Mouse (Mus musculus) gastrocnemius, postnatal 25 days (tissue): Measurements from ENCODE around the gene Draxin. TPM values are rescaled to one million over a fixed set of nuclear protein-coding genes. Genes with fewer than 3 reads are reported as not detected.
"Not testable (repeated sequence)": the region's sequence is repeated elsewhere in the genome, so short reads cannot be mapped to it uniquely, and the experiment has no call there.

Experiments used
- DNase-seq: peaks from one replicate; pipeline ENCODE4 v3.0.0; 2022
- long read RNA-seq, 2 experiments: library from polyadenylated mRNA; stranded (forward); transcript quantifications; one replicate each; pipeline ENCODE4 v2.0.0; 2021
- total RNA-seq, 2 experiments: library from RNA; stranded (reverse); gene quantifications; 1 replicate in 1 of 2; 2 replicates in 1 of 2; pipeline ENCODE4 v1.2.3; 2021

Draxin gene
- not detected for total RNA-seq
- long read RNA-seq, experiment 1, result 0 reads
- long read RNA-seq, experiment 2, result 0 reads

- no peak for DNase-seq
Measured at GRCm38 (mm10) chr4:148130561-148131413, at the start of gene Draxin. Gene Draxin, minus strand, starts transcription at chr4:148130698.

GRCm38 (mm10) chr4:148177716-148178115 is 47.2 kb upstream of the Draxin start:
- no peak for DNase-seq

GRCm38 (mm10) chr4:148176603-148177002 is 46.1 kb upstream of the Draxin start:
- not testable (repeated sequence) for DNase-seq

- no peak for DNase-seq
Measured at GRCm38 (mm10) chr4:148174495-148174862, 44.0 kb upstream of the Draxin start.

GRCm38 (mm10) chr4:148173811-148174494 is 43.5 kb upstream of the Draxin start:
- DNase-seq, result no peak

GRCm38 (mm10) chr4:148171261-148171660 is 40.8 kb upstream of the Draxin start:
- no peak for DNase-seq

GRCm38 (mm10) chr4:148170842-148171241 is 40.3 kb upstream of the Draxin start:
- no peak for DNase-seq

GRCm38 (mm10) chr4:148169586-148169985 is 39.1 kb upstream of the Draxin start:
- DNase-seq, result no peak

GRCm38 (mm10) chr4:148168287-148168686 is 37.8 kb upstream of the Draxin start:
- DNase-seq, result no peak

GRCm38 (mm10) chr4:148166986-148167385 is 36.5 kb upstream of the Draxin start:
- DNase-seq, result no peak

- no peak for DNase-seq
Measured at GRCm38 (mm10) chr4:148166431-148166830, 35.9 kb upstream of the Draxin start.

- DNase-seq, result no peak
Measured at GRCm38 (mm10) chr4:148165551-148165950, 35.1 kb upstream of the Draxin start.

GRCm38 (mm10) chr4:148164461-148164860 is 34.0 kb upstream of the Draxin start:
- DNase-seq, result no peak

- DNase-seq, result peak; percentile 75
Measured at GRCm38 (mm10) chr4:148164002-148164439, 33.5 kb upstream of the Draxin start.

GRCm38 (mm10) chr4:148160436-148161390 is 30.2 kb upstream of the Draxin start, which contains the start of the genes Fbxo44 and Fbxo2:
Gene Fbxo44, minus strand, starts transcription at chr4:148160482.
Gene Fbxo2, plus strand, starts transcription at chr4:148160621.
- DNase-seq, result no peak

- DNase-seq, result peak; percentile 87
Measured at GRCm38 (mm10) chr4:148159544-148160435, 29.3 kb upstream of the Draxin start.

GRCm38 (mm10) chr4:148158436-148159348 is 28.2 kb upstream of the Draxin start:
- DNase-seq, result no peak

GRCm38 (mm10) chr4:148154982-148155381 is 24.5 kb upstream of the Draxin start:
- DNase-seq, result no peak

- no peak for DNase-seq
Measured at GRCm38 (mm10) chr4:148154006-148154405, 23.5 kb upstream of the Draxin start.

GRCm38 (mm10) chr4:148152547-148152946 is 22.0 kb upstream of the Draxin start:
- DNase-seq, result no peak
